10 mouse cellular contexts compared by ENCODE assay signal in genomic region chr10:121488623-121489299, GRCm38 (mm10). TPM values are rescaled to one million over a fixed set of nuclear protein-coding genes. Genes with fewer than 3 reads are reported as not detected.
DNase-seq lines count a peak whose midpoint lies in the region; ATAC-seq and TF ChIP-seq lines count a peak whose summit lies in the region.
"Had no signal": no experiment of that assay in that cellular context is flagged by ENCODE, and none has a peak within 500 bp of the region (broad histone marks: within the 10 kb centered on the region; RNA-seq: fewer than 3 reads in every experiment).

No protein-coding gene starts in this region.

- H3K4me3 ChIP-seq in cortical plate, adult 2 months (ENCODE audit: insufficient read depth, low read length): no peak overlapping the region
- no peak overlapping the region for H3K4me3 ChIP-seq in neural tube, embryonic 15.5 days (replicated peaks)
- H3K4me3 ChIP-seq in forebrain, embryonic 12.5 days (replicated peaks): no peak overlapping the region

- H3K36me3 ChIP-seq in neural tube, embryonic 15.5 days: no peaks in the 10 kb centered on the region
- no peaks in the 10 kb centered on the region for H3K36me3 ChIP-seq in forebrain, embryonic 12.5 days (replicated peaks)

- peak overlapping the region; percentile 64 for H3K27ac ChIP-seq in cortical plate, adult 2 months (ENCODE audit: insufficient read depth, low read length)
- H3K27ac ChIP-seq in neural tube, embryonic 15.5 days (replicated peaks): no peak overlapping the region
- H3K27ac ChIP-seq in forebrain, embryonic 12.5 days: no peak overlapping the region

- TF ChIP-seq CTCF in cortical plate, adult 2 months (IDR thresholded peaks at IDR 0.05; ENCODE audit: extremely low read depth, insufficient read depth, low read length): no peak

- WGBS in neural tube, embryonic 15.5 days: 90% methylated on average over 14 of the region's 14 CpGs
- WGBS in forebrain, embryonic 12.5 days: 91% methylated on average over 14 of the region's 14 CpGs

- peak; percentile 98 for ATAC-seq in neutrophil, adult 5-6 weeks (ENCODE audit: extremely low read depth, insufficient number of reproducible peaks, low FRiP score, poor library complexity, severe bottlenecking)
- no peak for ATAC-seq in neural tube, embryonic 15.5 days (ENCODE audit: low FRiP score)
- ATAC-seq in forebrain, embryonic 12.5 days (ENCODE audit: low FRiP score): no peak

- H3K4me1 ChIP-seq in cortical plate, adult 2 months (ENCODE audit: control insufficient read depth, insufficient read depth, low read length): peaks cover 3% of the 10 kb centered on the region
- H3K4me1 ChIP-seq in neural tube, embryonic 15.5 days: no peaks in the 10 kb centered on the region
- H3K4me1 ChIP-seq in forebrain, embryonic 12.5 days: no peaks in the 10 kb centered on the region

- no peak overlapping the region for H3K4me2 ChIP-seq in neural tube, embryonic 15.5 days
- no peak overlapping the region for H3K4me2 ChIP-seq in forebrain, embryonic 12.5 days

- no peak for TF ChIP-seq POLR2A in cortical plate, adult 2 months (IDR thresholded peaks at IDR 0.05; ENCODE audit: extremely low read depth, insufficient read depth, low read length)

- H3K9me3 ChIP-seq in neural tube, embryonic 15.5 days (replicated peaks): no peaks in the 10 kb centered on the region
- H3K9me3 ChIP-seq in forebrain, embryonic 12.5 days: no peaks in the 10 kb centered on the region

- intact Hi-C loops in left cerebral cortex, postnatal 25 days (cut with DNase I): loop anchor here (1.0 kb wide), 1 partner anchor 12 kb away; the partner anchor contains the start of gene Rassf3

- H3K9ac ChIP-seq in neural tube, embryonic 15.5 days (replicated peaks): no peak overlapping the region
- no peak overlapping the region for H3K9ac ChIP-seq in forebrain, embryonic 12.5 days

- peak; percentile 41 for DNase-seq in layer of hippocampus, adult 11-12 months (ENCODE audit: low spot score)
- no peak for DNase-seq in layer of hippocampus, postnatal 14 days (ENCODE audit: low spot score in 2 of 2)
- peak; percentile 49 to 94 for DNase-seq in left cerebral cortex, postnatal 25 days (ENCODE audit: low spot score in 2 of 2)
- no peak for DNase-seq in testis, postnatal 10 days (ENCODE audit: low spot score)
- DNase-seq: embryo, embryonic 11 days; heart, postnatal 36 days had no signal

- H3K27me3 ChIP-seq in neural tube, embryonic 15.5 days (replicated peaks): no peaks in the 10 kb centered on the region
- no peaks in the 10 kb centered on the region for H3K27me3 ChIP-seq in forebrain, embryonic 12.5 days

RNA-seq across cellular contexts. Expression of gene Rassf3, which starts 12.6 kb away (rescaled TPM):
- 10 to 100 TPM; 12.0 to 12.6 TPM for total RNA-seq in layer of hippocampus, postnatal 14 days (2021)
- 40.8 and 41.2 TPM in 2 replicates for polyA plus RNA-seq in cortical plate, adult 2 months (2012; rRNA removed)
- total RNA-seq in left cerebral cortex, postnatal 25 days (2021): 10 to 100 TPM; 30.4 to 37.3 TPM
- total RNA-seq in neutrophil, adult 5-6 weeks (2017): 173 and 189 TPM in 2 replicates
- 6.7 and 7.1 TPM in 2 replicates for polyA plus RNA-seq in neural tube, embryonic 15.5 days (2015; fragmentation: Nextera tagmentation; extraction: Ambion mirVana)
- polyA plus RNA-seq in forebrain, embryonic 12.5 days (2016; fragmentation: Nextera tagmentation; extraction: Ambion mirVana): 6.6 and 7.3 TPM in 2 replicates

Comparison
In these comparisons a context has a peak if more than half of its experiments do, and no peak if none do; other contexts are left out.
1. DNase-seq: peak in layer of hippocampus, adult 11-12 months (single experiment) and left cerebral cortex, postnatal 25 days (2 of 2); none in layer of hippocampus, postnatal 14 days (0 of 2) and testis, postnatal 10 days (single experiment).